Mouse (Mus musculus) B cell, adult (primary cell): ENCODE measurements around the gene Rassf6. TPM values are rescaled to one million over a fixed set of nuclear protein-coding genes. Genes with fewer than 3 reads are reported as not detected.

Experiments
- total RNA-seq: library from RNA; stranded (reverse); gene quantifications from 4 replicates; pipeline ENCODE4 v1.2.4, GENCODE M21; 2023; ENCODE audit not compliant: inconsistent age

Gene Rassf6
- total RNA-seq = 2.4 to 4.6 TPM (median 3.2 TPM) in 4 replicates

DNA sequence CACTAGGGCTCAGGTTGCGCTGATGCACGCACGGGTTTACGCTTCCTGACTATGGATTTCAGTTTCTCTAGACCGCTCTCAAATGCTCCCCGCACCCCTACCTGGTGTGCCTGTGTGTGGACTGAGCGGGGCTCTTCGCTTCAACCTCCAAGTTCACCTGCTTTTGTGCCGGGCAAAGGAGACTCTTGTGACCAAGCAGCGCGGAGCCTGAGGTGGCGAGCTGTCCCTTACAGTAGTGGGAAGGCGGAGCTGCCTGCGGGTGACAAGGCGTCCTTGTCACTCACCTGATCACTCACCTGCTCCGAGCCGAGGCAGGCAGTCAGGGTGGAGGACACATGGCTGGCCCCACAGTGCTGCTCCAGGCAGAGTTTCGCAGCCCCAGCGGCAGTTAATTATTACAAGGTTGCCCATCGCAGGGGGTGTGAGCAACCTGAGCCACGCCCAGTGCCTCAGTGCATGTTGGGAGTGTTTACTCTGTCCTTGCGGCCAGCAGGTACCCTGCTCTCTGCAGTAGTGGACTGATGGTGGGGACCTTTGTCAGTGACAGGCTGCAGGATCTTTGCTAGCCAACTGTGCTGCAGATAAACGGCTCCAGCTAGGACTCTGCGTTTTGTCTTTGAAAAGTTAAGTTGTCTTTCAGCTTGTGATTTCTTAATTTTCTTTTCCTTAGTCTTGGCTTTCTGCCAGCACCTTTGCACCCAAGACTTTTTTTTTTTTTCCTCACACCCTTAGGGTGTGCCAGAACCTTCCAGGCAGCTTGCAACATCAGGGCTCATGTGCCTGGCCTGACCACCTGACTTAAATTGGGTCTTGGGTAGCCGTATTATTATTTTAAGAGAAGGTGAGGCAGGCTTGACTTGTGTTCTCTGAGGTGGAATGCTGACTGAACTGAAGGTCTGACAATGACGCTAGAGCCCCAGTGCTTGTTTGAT, at the start of gene Rassf6:
TSS of gene Rassf6 (minus strand) at position 372 of the 932 bp plus-strand sequence.

DNA sequence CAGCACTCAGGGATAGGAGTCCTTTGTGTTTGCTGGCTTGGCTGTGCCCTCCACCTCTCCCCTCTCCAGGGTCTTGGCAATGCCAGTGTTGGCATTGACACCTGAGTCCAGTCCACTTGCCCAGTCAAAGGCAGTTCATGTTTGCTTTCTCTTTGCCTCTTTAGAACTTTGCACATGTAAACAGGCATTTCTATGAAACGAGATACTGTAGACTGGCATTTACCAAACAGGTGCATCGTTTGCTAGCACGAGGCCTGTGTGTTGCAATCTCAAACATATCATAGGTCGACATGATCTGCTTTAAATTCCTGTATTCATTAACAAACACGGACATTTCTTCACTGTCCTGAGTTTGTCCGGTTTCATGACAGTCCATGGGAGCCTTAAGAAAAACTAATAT, 79.7 kb downstream of the Rassf6 start, which contains the start of gene 5830473C10Rik:
TSS of gene 5830473C10Rik (plus strand) at position 365 of the 400 bp plus-strand sequence.

Other genes starting within 250 kb of the Rassf6 start
- not detected in 4 replicates for gene Alb, start 179.8 kb downstream of the Rassf6 start, total RNA-seq
- 2.8 to 5.1 TPM (median 3.6 TPM) in 4 replicates for gene Afp, start 149.9 kb downstream of the Rassf6 start, total RNA-seq
- gene Afm, start 121.7 kb downstream of the Rassf6 start, total RNA-seq = not detected in 4 replicates
- not detected in 4 replicates for gene 5830473C10Rik, start 79.5 kb downstream of the Rassf6 start, total RNA-seq
- gene Cxcl5, start 118.7 kb upstream of the Rassf6 start, total RNA-seq = not detected in 4 replicates
- gene Ppbp, start 127.9 kb upstream of the Rassf6 start, total RNA-seq = 2.0 to 2.9 TPM (median 2.7 TPM) in 4 replicates
- gene Pf4, start 131.8 kb upstream of the Rassf6 start, total RNA-seq = 1.8 to 4.0 TPM in 2 of 4 replicates, not detected in the others
- gene Cxcl3, start 145.4 kb upstream of the Rassf6 start, total RNA-seq = not detected in 4 replicates
- not detected in 4 replicates for gene Cxcl15, start 153.9 kb upstream of the Rassf6 start, total RNA-seq